In genomic region chr17:26802886-26803285, GRCm38 (mm10) we compare ENCODE assay signal across 21 mouse cellular contexts. TPM values are rescaled to one million over a fixed set of nuclear protein-coding genes. Genes with fewer than 3 reads are reported as not detected.
"Had no signal": no experiment of that assay in that cellular context is flagged by ENCODE, and none has a peak within 500 bp of the region (broad histone marks: within the 10 kb centered on the region; RNA-seq: fewer than 3 reads in every experiment).

No protein-coding gene starts in this region.

- H3K9me3 ChIP-seq: neural tube, embryonic 13.5 days; neural tube, embryonic 15.5 days; stomach, embryonic 15.5 days had no signal

- H3K9ac ChIP-seq: neural tube, embryonic 13.5 days; neural tube, embryonic 15.5 days; stomach, embryonic 15.5 days had no signal

- H3K27me3 ChIP-seq: neural tube, embryonic 13.5 days; neural tube, embryonic 15.5 days; stomach, embryonic 15.5 days had no signal

- DNase-seq: retina, postnatal 1 day; right cerebral cortex, adult 18-20 months; right cerebral cortex, postnatal 14 days; right cerebral cortex, postnatal 25 days; right cerebral cortex, postnatal 4 days; spleen, adult 18-20 months; thymus, adult 18-20 months; thymus, adult 2 months; thymus, postnatal 14 days; thymus, postnatal 25 days; thymus, postnatal 36 days; thymus, postnatal 4 days had no signal

- H3K4me3 ChIP-seq: neural tube, embryonic 13.5 days; neural tube, embryonic 15.5 days; stomach, embryonic 15.5 days had no signal

- H3K27ac ChIP-seq: neural tube, embryonic 13.5 days; neural tube, embryonic 15.5 days; stomach, embryonic 15.5 days; stomach, postnatal 0 days had no signal

- H3K4me1 ChIP-seq: neural tube, embryonic 13.5 days; neural tube, embryonic 15.5 days; stomach, embryonic 15.5 days had no signal

- H3K36me3 ChIP-seq: neural tube, embryonic 13.5 days; neural tube, embryonic 15.5 days; stomach, embryonic 15.5 days had no signal

- H3K4me2 ChIP-seq: neural tube, embryonic 13.5 days; neural tube, embryonic 15.5 days; stomach, embryonic 15.5 days had no signal

RNA-seq across cellular contexts. Expression of gene Nkx2-5, which starts 41.9 kb away (rescaled TPM):
- total RNA-seq: neutrophil, adult 5-6 weeks had no signal
- polyA plus RNA-seq: neural tube, embryonic 14.5 days; neural tube, embryonic 15.5 days; testis, adult 2 months; thymus, postnatal 0 days; urinary bladder, adult 2 months had no signal
